Mouse (Mus musculus) C2C12 (cell line): ENCODE data around the gene Arhgap24. TPM values are rescaled to one million over a fixed set of nuclear protein-coding genes. Genes with fewer than 3 reads are reported as not detected.

Source experiments
- H3K27me3 ChIP-seq: one replicate; pipeline ENCODE4 v1.6.1; 2011; ENCODE audit not compliant: control insufficient read depth, insufficient read depth, insufficient read length
- H3K36me3 ChIP-seq: one replicate; pipeline ENCODE4 v1.6.1; 2011; ENCODE audit not compliant: control insufficient read depth, insufficient read depth
- H3K4me3 ChIP-seq: one replicate; pipeline ENCODE4 v1.5.1; 2011; ENCODE audit warnings: mild to moderate bottlenecking, control low read depth; ENCODE audit not compliant: poor library complexity, insufficient read depth, severe bottlenecking
- H3K79me2 ChIP-seq: one replicate; pipeline ENCODE4 v1.6.1; 2011; ENCODE audit not compliant: control insufficient read depth, insufficient read depth
- H3K79me3 ChIP-seq: one replicate; pipeline ENCODE4 v1.6.1; 2011; ENCODE audit warnings: low read depth, control low read depth
- H3ac ChIP-seq: one replicate; pipeline ENCODE3; 2011; ENCODE audit warnings: low read depth; ENCODE audit not compliant: control insufficient read depth, insufficient read length
- CEBPB ChIP-seq: IDR thresholded peaks from one replicate; pipeline ENCODE4 v1.6.1; 2011; ENCODE audit warnings: low read depth, mild to moderate bottlenecking, control low read depth, moderate library complexity
- CTCF ChIP-seq: IDR thresholded peaks from one replicate; pipeline ENCODE4 v1.5.1; 2011; ENCODE audit not compliant: control insufficient read depth, insufficient read depth, insufficient read length
- FOSL1 ChIP-seq: IDR thresholded peaks from one replicate; pipeline ENCODE4 v1.8.0; 2011; ENCODE audit warnings: mild to moderate bottlenecking, low read length; ENCODE audit not compliant: poor library complexity, insufficient read depth, severe bottlenecking
- MAX ChIP-seq: IDR thresholded peaks from one replicate; pipeline ENCODE4 v1.6.1; 2011; ENCODE audit warnings: mild to moderate bottlenecking, control low read depth
- MYOD1 ChIP-seq: IDR thresholded peaks from one replicate; pipeline ENCODE4 v1.6.1; 2011; ENCODE audit warnings: low read depth; ENCODE audit not compliant: control insufficient read depth, insufficient read length
- MYOG ChIP-seq: IDR thresholded peaks from one replicate; pipeline ENCODE4 v1.6.1; 2011; ENCODE audit not compliant: control insufficient read depth, insufficient read length; ENCODE audit errors: extremely low read depth
- USF1 ChIP-seq: IDR thresholded peaks from one replicate; pipeline ENCODE4 v1.6.1; 2011; ENCODE audit warnings: low read depth, mild to moderate bottlenecking, control low read depth, moderate library complexity
- polyA plus RNA-seq: library from polyadenylated mRNA; unstranded; fragments of >200 nt; fragmentation: generic; extraction: Trizol; gene quantifications from one replicate; pipeline ENCODE4 v1.2.1, GENCODE M21; 2012; ENCODE audit warnings: missing spikeins

The Arhgap24 gene
- polyA plus RNA-seq, 1 experiment, result 2.9 TPM

DNA sequence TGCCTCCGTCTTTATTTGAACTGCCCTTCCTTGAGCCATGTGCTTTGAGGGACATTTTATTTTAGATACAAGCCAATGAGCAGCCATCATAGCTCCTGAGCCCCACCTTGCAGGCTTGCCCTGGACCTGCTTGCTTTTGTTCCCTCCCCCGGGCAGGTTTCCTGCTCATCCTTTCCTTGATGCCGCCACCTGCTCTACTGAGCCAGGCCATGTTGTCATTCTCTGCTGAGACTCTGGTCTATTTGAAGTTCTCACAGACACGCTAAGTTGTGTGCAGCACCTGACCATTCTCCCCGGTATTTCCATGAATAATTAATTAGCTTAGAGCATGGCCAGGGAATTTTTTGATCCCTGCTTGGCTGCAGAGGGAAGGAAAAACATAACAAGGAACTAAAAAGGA, 297.1 kb downstream of the Arhgap24 start:
- no peaks in the 10 kb centered on the region for H3K79me2 ChIP-seq
- H3K4me3 ChIP-seq, result no peak overlapping the region
- H3K36me3 ChIP-seq, result no peaks in the 10 kb centered on the region
- no peak for TF ChIP-seq MYOD1
- no peak for TF ChIP-seq MAX
- TF ChIP-seq MYOG, result no peak
- no peak for TF ChIP-seq FOSL1
- no peak for TF ChIP-seq CTCF
- TF ChIP-seq USF1, result no peak
- no peak for TF ChIP-seq CEBPB
- no peaks in the 10 kb centered on the region for H3K27me3 ChIP-seq
- H3K79me3 ChIP-seq, result no peaks in the 10 kb centered on the region
- H3ac ChIP-seq, result no peak overlapping the region

DNA sequence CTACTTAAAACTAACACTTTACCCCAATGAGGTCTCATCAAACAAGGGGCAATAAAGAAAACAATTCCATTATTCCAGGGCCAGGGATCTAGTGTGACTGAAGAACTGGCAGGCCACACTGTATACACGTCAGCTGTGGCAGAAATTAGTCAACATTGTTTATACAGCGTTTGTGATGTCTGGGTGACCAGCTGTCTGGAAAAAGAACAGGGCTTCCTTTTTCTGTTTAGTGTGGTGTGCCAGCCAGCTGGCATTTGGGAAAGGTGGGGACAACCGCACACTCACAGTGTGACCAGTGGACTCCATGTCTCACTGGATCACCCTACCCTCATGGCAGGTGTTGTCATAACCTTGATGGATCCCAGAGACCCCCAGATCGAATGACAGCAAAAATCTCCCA, 302.4 kb downstream of the Arhgap24 start:
- no peak overlapping the region for H3K4me3 ChIP-seq
- H3ac ChIP-seq, result no peak overlapping the region
- H3K79me2 ChIP-seq, result no peaks in the 10 kb centered on the region
- TF ChIP-seq MYOD1, result peak; percentile 59
- no peak for TF ChIP-seq FOSL1
- TF ChIP-seq CTCF, result no peak
- TF ChIP-seq USF1, result no peak
- H3K27me3 ChIP-seq, result no peaks in the 10 kb centered on the region
- no peaks in the 10 kb centered on the region for H3K79me3 ChIP-seq
- H3K36me3 ChIP-seq, result no peaks in the 10 kb centered on the region

GRCm38 (mm10) chr5:102786123-102786522, 304.9 kb downstream of the Arhgap24 start:
- Histone ChIP-seq H3ac (no peak overlapping the region), H3K79me3 (no peaks in the 10 kb centered on the region), H3K4me3 (no peak overlapping the region), H3K36me3 (no peaks in the 10 kb centered on the region), H3K79me2 (no peaks in the 10 kb centered on the region), H3K27me3 (no peaks in the 10 kb centered on the region)
- TF ChIP-seq MAX, result no peak

GRCm38 (mm10) chr5:102788437-102788836, 307.2 kb downstream of the Arhgap24 start:
- TF ChIP-seq CTCF (no peak), MYOD1 (no peak), MAX (no peak), MYOG (no peak), USF1 (no peak), CEBPB (no peak), FOSL1 (no peak)
- Histone ChIP-seq H3K79me2 (no peaks in the 10 kb centered on the region), H3K27me3 (no peaks in the 10 kb centered on the region), H3K79me3 (no peaks in the 10 kb centered on the region), H3K4me3 (no peak overlapping the region), H3K36me3 (no peaks in the 10 kb centered on the region), H3ac (no peak overlapping the region)

GRCm38 (mm10) chr5:102791273-102791672, 310.1 kb downstream of the Arhgap24 start:
- no peaks in the 10 kb centered on the region for H3K27me3 ChIP-seq
- no peak overlapping the region for H3K4me3 ChIP-seq
- no peak overlapping the region for H3ac ChIP-seq
- TF ChIP-seq MYOG, result no peak
- no peaks in the 10 kb centered on the region for H3K79me2 ChIP-seq
- no peaks in the 10 kb centered on the region for H3K36me3 ChIP-seq
- no peaks in the 10 kb centered on the region for H3K79me3 ChIP-seq

GRCm38 (mm10) chr5:102793536-102793935, 312.3 kb downstream of the Arhgap24 start:
- Histone ChIP-seq H3K4me3 (no peak overlapping the region), H3K36me3 (no peaks in the 10 kb centered on the region), H3ac (no peak overlapping the region), H3K79me3 (no peaks in the 10 kb centered on the region), H3K79me2 (no peaks in the 10 kb centered on the region), H3K27me3 (no peaks in the 10 kb centered on the region)
- no peak for TF ChIP-seq CTCF
- no peak for TF ChIP-seq MAX
- TF ChIP-seq USF1, result no peak
- no peak for TF ChIP-seq MYOD1
- TF ChIP-seq FOSL1, result no peak
- TF ChIP-seq CEBPB, result peak; percentile 63
- no peak for TF ChIP-seq MYOG

DNA sequence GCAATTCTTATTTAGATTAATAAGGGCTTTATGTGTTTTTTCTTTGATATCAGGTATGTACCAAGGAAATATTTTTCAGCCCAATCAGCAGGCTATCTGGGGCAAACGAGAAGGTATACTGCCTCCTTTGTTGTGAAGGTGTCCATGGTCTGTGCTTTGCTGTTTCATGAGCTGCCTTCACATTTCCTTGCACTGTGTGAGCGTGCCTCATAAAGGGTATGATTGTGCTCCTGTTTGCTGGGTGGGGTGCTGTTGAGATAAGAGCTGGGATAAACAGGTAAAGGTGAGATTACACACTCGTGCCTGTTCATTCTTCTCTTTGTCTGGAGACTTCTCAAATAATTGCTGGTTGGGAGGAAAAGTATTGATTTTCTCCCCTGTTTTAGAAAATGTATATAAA, 320.3 kb downstream of the Arhgap24 start:
- Histone ChIP-seq H3K79me3 (no peaks in the 10 kb centered on the region), H3ac (no peak overlapping the region), H3K27me3 (no peaks in the 10 kb centered on the region), H3K36me3 (no peaks in the 10 kb centered on the region), H3K79me2 (no peaks in the 10 kb centered on the region), H3K4me3 (no peak overlapping the region)
- no peak for TF ChIP-seq MYOD1
- TF ChIP-seq CEBPB, result no peak
- no peak for TF ChIP-seq CTCF
- no peak for TF ChIP-seq FOSL1
- no peak for TF ChIP-seq USF1
- no peak for TF ChIP-seq MAX
- no peak for TF ChIP-seq MYOG
